ENCODE assay signal across 15 mouse cellular contexts in the genomic region with DNA sequence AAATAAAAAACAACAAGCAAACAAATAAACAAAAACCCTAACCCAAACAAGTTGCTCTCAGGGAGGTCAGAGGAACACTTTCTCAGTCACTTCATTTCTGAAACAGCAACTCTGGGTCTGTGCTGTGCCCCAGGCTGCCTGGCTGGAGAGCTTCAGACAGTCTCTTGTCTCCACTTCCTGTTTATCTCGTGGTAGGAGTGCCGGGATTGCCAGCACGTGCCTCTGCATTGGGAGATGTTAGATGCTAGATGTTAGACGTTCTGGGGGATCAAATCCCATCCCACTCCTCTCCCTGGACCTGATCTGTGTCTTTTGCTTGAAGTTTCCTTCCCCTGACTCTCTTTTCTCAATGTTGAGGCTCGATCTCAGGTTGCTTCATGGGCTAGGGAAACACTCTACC.
"Had no signal": no experiment of that assay in that cellular context is flagged by ENCODE, and none has a peak within 500 bp of the region (broad histone marks: within the 10 kb centered on the region; RNA-seq: fewer than 3 reads in every experiment).

No protein-coding gene starts in this region.

- DNase-seq: gastrocnemius, postnatal 14 days; gastrocnemius, postnatal 36 days; heart, adult 18-20 months; heart, postnatal 10 days; heart, postnatal 4 days; kidney, adult 18-20 months; kidney, adult 8-10 months; kidney, postnatal 10 days; kidney, postnatal 25 days; kidney, postnatal 4 days; liver had no signal

- ATAC-seq: hindbrain, embryonic 16.5 days; inflammation-experienced regulatory T-cells, adult 6 months; intestine, embryonic 15.5 days; intestine, postnatal 0 days had no signal
